Mouse (Mus musculus) thymus, postnatal 25 days (tissue): ENCODE results near the gene Josd2.

Source experiments
- DNase-seq: peaks from one replicate; pipeline ENCODE4 v3.0.0; 2022

Gene Josd2

DNA sequence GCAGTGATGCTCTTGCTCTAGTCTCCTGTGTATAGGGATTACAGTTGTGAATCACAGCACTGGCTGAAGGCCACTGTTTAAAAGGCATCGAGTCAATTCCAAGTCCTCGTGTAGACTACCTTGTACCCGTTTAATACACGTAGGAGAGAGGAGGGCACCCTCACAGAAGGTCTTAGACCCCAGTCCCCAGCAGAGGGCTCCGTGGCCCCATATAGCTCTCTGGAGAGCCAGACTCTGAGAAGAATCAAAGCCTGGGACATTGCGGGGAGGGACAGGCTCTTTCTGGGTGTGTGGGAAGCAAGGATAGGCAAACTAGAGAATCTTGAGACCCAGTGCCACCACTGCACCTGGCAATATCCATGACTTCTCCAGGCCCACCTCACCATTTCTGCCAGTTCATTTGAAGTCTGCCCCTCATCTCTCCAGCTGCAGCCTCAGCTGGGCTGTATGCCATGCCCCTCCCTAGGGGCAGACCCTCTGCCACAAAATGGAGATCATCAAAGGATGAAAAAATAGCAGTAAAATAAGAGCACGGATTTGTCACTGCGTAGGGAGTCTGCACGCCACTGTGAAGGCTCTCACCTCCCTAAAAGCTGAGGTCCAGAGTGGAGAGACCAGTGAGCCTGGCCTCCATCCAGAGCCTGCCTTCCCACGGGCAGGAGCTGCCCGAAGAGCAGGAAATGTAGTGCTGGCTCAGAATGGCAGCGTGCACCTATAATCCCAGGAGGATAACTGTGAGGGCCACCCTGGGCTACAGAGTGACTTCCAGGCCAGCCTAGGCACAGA lies 21.5 kb upstream of the Josd2 start:
- no peak for DNase-seq

DNA sequence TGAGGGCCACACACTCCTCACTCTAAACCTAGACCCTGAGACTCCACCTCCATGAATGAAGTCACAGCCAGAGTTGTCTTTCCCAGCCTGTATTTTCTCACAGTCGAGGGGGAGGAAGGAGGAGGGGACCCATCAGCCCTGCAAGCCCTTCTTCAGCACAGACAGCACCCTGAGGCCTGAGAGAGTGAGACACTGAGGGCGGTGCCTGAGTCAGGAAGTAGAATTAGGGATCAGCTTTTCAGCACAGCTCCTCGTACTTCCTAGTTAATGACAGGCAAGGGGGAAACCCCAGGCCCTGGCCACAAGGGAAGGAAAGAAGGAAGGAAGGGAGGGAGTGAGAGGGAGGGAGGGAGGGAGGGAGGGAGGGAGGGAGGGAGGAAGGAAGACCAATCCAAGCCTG lies 14.5 kb upstream of the Josd2 start:
- DNase-seq: no peak

GRCm38 (mm10) chr7:44456302-44456701 lies 11.5 kb upstream of the Josd2 start:
- DNase-seq: no peak

DNA sequence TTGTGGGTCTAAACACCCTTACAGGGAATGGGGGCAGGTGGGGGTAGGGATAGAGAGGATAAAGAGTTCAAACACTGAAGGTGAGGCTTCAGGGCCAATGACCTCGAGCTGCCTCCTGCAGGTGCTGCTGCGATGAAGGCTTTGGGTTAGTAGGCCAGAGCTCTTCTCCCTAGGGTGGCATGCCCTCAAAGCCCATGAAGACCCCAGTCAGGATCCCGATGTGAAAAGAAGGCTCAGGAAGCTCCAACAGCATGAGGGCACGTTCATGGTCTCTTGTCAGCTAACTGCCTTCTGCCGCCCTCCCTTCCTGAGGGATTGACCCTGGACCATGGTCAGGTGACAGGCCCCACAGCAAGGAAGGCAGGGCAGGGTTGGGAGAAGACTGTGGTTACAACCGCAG lies 7.7 kb upstream of the Josd2 start:
- DNase-seq: no peak

DNA sequence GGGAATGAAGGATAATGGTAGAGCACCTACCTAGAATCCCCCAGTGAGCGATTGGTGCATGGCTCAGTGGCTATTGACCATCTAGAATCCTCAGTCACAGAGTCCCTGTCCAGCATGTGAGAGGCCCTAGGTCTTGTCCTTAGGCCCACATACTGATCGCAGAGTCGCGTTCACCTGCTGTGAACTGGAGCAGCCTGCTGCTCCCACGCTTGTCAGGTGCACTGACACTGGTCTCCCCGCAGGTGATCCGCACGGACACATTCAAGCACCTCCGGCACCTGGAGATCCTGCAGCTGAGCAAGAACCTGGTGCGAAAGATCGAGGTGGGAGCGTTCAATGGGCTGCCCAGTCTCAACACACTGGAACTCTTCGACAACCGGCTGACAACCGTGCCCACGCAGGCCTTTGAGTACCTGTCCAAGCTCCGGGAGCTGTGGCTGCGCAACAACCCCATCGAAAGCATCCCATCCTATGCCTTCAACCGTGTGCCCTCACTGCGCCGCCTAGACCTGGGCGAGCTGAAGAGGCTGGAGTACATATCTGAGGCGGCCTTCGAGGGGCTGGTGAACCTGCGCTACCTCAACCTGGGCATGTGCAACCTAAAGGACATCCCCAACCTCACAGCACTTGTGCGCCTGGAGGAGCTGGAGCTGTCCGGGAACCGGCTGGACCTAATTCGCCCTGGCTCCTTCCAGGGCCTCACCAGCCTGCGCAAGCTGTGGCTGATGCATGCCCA lies 6.8 kb upstream of the Josd2 start:
- DNase-seq: no peak

DNA sequence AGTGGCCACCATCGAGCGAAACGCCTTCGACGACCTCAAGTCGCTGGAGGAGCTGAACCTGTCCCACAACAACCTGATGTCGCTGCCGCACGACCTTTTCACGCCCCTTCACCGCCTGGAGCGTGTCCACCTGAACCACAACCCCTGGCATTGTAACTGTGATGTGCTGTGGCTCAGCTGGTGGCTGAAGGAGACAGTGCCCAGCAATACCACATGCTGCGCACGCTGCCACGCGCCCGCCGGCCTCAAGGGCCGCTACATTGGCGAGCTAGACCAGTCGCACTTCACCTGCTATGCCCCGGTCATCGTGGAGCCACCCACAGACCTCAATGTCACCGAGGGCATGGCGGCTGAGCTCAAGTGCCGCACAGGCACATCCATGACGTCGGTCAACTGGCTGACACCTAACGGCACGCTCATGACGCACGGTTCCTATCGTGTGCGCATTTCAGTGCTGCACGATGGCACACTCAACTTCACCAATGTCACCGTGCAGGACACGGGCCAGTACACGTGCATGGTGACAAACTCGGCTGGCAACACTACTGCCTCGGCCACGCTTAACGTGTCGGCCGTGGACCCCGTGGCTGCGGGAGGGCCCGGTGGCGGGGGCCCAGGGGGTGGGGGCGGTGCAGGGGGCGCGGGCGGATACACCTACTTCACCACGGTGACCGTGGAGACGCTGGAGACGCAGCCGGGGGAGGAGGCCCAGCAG lies 6.1 kb upstream of the Josd2 start:
- DNase-seq: no peak

GRCm38 (mm10) chr7:44462218-44463055 lies 5.3 kb upstream of the Josd2 start:
- DNase-seq: peak; percentile 40

GRCm38 (mm10) chr7:44463056-44463425 lies 4.7 kb upstream of the Josd2 start:
- no peak for DNase-seq

DNA sequence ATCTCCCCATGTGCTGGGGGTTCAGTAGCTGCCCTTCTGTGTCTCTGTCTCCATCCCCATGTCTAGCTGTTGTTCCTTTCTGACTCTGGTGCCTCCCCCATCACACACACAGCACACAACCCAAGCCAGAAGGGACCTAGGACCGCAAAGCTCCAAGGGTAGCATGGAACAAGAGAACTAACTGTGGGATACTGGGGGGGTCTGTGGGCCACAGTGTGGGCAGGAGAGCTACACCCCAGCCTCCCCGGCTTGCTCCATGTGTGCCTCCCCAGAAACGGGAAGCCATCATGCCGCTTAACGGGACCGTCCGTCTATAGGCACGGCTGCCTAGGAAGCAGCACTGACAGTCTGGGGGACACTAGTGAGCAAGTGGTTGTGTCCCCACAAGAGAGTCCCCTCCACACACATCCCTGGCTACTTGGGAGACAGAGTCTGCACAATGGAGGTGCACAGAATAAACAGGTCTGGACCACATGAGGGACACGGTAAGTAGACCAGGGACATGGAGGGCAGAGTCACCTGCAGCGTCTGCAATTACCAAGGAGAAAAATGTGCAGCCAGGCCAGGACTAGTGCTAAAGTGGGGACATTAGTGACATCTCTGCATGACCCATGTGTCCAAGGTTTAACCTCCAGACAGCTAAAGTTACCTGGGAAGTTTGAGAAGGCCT lies 4.1 kb upstream of the Josd2 start:
- no peak for DNase-seq

GRCm38 (mm10) chr7:44464511-44464910 lies 3.3 kb upstream of the Josd2 start:
- DNase-seq: no peak

GRCm38 (mm10) chr7:44465111-44465510 lies 2.7 kb upstream of the Josd2 start, which contains the start of gene Aspdh:
Aspdh (plus strand) TSS chr7:44465391.
- no peak for DNase-seq

GRCm38 (mm10) chr7:44466006-44466887 lies 1.5 kb upstream of the Josd2 start:
- no peak for DNase-seq

- DNase-seq: no peak
Observed at GRCm38 (mm10) chr7:44466888-44467311, 880 bp upstream of the Josd2 start.

GRCm38 (mm10) chr7:44468644-44469285 lies 985 bp downstream of the Josd2 start:
- DNase-seq: no peak

DNA sequence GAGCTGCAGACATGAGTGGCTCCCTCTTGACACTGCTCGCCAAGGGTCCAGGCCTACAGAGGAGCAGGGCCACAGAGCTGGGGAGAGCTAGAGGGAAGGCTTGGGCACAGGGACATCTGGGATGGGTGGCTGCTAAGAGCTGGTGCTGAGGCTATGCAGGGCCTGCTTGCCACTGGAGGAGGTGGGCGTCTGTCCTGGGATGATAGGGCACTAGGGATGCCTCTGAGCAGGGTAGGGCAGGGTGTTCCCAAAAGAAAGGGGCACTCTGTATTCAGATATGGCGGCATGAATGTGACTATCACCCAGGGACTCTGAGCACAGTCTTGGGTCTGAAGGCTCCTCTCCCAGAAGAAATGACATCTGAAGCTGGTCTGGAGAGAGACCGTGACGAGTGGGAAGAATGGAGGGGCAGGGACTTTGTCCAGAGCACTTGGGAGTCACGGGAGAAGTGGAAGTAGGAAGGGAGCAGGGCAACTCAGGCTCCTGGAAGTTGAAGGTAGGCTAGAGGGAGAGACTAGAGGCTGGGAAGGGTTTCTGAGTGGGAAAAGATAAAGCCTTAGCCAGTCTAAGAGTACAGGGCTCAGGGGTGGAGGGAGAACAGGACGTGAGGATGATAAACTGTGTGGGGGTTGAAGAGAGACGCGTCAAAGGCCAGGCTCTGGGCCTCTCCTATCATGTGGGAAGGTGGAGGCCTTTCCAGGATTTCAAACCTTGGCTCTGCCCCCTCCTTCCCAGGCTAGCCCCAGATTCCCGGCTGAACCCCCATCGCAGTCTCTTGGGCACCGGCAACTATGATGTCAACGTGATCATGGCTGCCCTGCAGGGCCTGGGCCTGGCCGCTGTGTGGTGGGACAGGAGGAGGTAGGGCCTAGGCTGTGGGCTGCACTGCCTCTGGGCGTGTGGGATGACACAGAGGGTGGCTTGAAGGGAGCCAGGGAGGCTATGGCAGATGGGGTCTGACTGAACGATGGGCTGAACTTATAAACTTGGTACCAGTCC lies 2.2 kb downstream of the Josd2 start:
- DNase-seq: no peak

GRCm38 (mm10) chr7:44470696-44471612 lies 3.2 kb downstream of the Josd2 start:
- DNase-seq: no peak

- no peak for DNase-seq
Observed at GRCm38 (mm10) chr7:44471880-44472557, 4.2 kb downstream of the Josd2 start.

GRCm38 (mm10) chr7:44472558-44472885 lies 4.7 kb downstream of the Josd2 start:
- DNase-seq: no peak
